Mouse (Mus musculus): Measurements from ENCODE around the gene Bricd5. TPM values are rescaled to one million over a fixed set of nuclear protein-coding genes. Genes with fewer than 3 reads are reported as not detected.

The Bricd5 gene
- polyA plus RNA-seq, 1 experiment from 2014 or later: not detected

DNA sequence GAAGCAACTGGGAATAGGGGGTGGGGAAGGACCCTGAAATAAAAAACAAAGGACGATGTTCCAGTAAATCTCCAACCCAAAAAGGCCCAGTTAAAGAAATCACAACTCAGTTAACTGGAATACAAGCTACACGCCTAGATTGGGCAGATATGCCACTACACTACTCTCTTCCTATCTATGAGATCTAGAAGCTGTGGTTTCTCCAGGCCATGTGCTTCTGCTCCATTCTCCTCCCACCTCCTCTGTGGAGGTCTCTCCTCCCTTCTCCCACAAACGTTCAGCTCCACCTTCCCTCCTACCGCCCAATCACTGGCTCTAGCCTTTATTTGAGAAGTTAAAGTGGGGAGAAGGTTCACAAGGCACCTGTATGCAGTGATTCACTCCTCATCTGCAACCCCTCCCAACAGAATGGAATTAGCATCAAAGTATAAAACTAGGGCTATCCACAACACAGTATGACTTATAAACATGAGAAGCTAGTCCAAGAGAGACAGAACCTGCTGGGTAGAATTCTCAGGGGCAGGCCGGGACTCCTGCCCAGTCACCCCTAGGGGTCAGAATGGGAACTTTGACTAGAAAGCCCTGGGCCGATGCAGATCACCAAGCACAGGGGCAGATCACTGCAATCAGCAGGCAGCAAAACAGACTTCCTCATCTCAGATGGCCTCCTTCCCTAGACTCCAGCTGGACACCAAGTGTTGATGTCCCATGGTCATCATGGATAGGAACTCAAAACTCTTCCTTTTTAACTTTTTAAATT lies 10.1 kb upstream of the Bricd5 start:
- Histone ChIP-seq H3K9me3 (replicated peaks) (no peaks in the 10 kb centered on the region), H3K27me3 (replicated peaks) (no peaks in the 10 kb centered on the region), H3K9ac (no peak overlapping the region), H3K4me1 (replicated peaks) (peaks cover 14% of the 10 kb centered on the region), H3K4me3 (no peak overlapping the region), H3K27ac (ENCODE audit: poor library complexity, severe bottlenecking) (peak overlapping the region; percentile 78; the same call in 1 of the 2 replicates), H3K36me3 (no peaks in the 10 kb centered on the region; the same call in 1 of the 2 replicates), H3K4me2 (no peak overlapping the region)
- ATAC-seq (ENCODE audit: insufficient number of reproducible peaks, low FRiP score): 0 out of 2 replicates have a peak, but pooled peaks have one; percentile 42
- 44% methylated on average over 6 of the region's 6 CpGs for WGBS

DNA sequence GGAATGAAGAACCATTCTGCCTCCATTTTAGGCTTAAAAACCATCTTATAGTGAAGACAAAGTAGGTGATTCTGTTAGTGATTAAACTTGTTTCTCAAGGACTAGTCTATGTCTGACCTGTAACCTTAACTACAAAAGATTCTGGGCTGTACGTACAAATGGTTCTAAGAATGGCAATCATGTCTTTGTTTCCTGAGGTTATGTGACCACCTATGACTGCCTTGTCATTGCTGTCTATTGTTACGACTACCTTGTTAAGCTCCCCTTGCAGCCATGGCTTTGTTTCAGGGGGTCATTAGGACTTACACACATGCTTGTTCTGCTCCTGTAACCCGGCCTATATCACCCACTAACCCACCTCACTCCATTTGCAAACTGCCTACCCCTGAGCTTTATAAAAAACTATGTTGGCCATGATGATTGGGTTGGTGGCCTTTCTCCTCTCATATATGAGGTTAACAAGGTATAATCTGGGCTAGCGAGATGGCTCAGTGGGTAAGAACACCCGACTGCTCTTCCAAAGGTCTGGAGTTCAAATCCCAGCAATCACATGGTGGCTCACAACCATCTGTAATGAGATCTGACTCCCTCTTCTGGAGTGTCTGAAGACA lies 4.9 kb upstream of the Bricd5 start:
- H3K9me3 ChIP-seq (replicated peaks): no peaks in the 10 kb centered on the region
- H3K27me3 ChIP-seq (replicated peaks): no peaks in the 10 kb centered on the region
- ATAC-seq (ENCODE audit: insufficient number of reproducible peaks, low FRiP score): no peak
- peaks cover 13% of the 10 kb centered on the region for H3K36me3 ChIP-seq
- no peak overlapping the region for H3K4me3 ChIP-seq
- H3K4me2 ChIP-seq: no peak overlapping the region
- peaks cover 25% of the 10 kb centered on the region for H3K4me1 ChIP-seq (replicated peaks)
- H3K9ac ChIP-seq: no peak overlapping the region
- 89% methylated on average over 5 of the region's 5 CpGs for WGBS
- no peak overlapping the region for H3K27ac ChIP-seq (ENCODE audit: poor library complexity, severe bottlenecking)

DNA sequence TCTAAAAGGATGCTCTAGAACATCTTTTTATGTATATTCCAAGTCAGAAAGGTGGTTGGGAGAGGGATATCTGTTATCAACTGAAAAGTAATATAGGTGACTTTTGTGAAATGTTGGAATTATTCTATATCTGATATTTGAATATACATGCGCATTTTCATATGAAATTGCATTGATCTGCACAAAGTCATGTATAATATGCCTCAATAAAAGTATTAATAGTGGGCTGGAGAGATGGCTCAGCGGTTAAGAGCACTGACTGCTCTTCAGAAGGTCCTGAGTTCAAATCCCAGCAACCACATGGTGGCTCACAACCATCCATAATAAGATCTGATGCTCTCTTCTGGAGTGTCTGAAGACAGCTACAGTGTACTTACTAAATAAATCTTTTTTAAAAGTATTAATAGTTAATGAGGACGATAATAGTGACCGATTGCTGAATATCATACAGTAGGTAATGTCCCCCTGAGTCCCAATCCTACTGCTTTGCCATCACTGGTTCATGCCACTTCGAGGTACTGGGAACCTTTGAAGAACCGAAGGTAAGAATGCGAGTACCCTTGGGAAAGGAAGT lies 4.3 kb upstream of the Bricd5 start:
- H3K9ac ChIP-seq: peak overlapping the region; percentile 91
- H3K36me3 ChIP-seq: peaks cover 20% of the 10 kb centered on the region
- no peak for ATAC-seq (ENCODE audit: insufficient number of reproducible peaks, low FRiP score)
- peaks cover 30% of the 10 kb centered on the region for H3K4me1 ChIP-seq (replicated peaks)
- no peaks in the 10 kb centered on the region for H3K9me3 ChIP-seq (replicated peaks)
- peak overlapping the region; percentile 97 for H3K4me2 ChIP-seq
- 17% methylated on average over 7 of the region's 7 CpGs for WGBS
- H3K4me3 ChIP-seq: peak overlapping the region; percentile 76
- peak overlapping the region; percentile 86 for H3K27ac ChIP-seq (ENCODE audit: poor library complexity, severe bottlenecking)
- no peaks in the 10 kb centered on the region for H3K27me3 ChIP-seq (replicated peaks)

DNA sequence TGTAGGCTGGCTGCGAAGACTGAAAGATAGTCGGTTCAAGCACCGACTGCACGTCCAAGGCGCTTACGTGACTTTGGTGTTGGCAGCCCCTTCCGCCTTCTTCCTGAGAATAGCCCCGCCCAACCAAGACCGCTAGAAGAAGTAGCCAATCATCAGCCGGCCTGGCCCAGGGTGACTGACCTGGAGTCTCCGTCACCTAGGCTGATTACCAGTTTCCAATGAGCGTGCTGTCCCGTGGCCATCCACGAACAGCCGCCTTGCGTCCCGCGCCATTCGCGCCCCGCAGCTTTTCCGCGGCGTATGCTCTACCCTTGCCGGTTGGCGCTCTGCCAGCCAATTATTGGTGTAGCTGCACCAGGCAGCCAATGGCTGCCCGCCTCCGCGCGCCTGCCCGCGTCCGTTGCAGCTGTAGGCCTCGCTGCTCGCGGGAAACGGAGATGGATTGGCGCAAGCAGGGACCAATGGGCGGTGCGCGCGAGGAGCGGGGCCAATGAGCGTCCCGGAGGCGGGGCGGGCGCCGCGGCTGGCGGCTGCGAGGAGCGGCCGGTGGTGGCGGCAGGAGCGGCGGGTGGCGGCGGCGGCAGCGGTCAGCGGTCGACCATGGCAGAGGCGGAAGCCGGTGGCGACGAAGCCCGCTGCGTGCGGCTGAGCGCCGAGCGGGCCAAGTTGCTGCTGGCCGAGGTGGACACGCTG lies 3.6 kb upstream of the Bricd5 start, which contains the start of the genes E4f1 and Pgp:
E4f1 (minus strand) TSS at position 404 of the 693 bp plus-strand sequence.
Pgp (plus strand) TSS at position 483 of the 693 bp plus-strand sequence.
- Histone ChIP-seq H3K27ac (ENCODE audit: poor library complexity, severe bottlenecking) (peak within 1 kb of the TSS; percentile 86), H3K36me3 (peaks cover 27% of the 10 kb centered on the region), H3K9ac (peak within 1 kb of the TSS; percentile 91), H3K9me3 (replicated peaks) (no peaks in the 10 kb centered on the region), H3K27me3 (replicated peaks) (no peaks in the 10 kb centered on the region), H3K4me3 (peak within 1 kb of the TSS; percentile 76), H3K4me1 (replicated peaks) (peaks cover 31% of the 10 kb centered on the region), H3K4me2 (peak within 1 kb of the TSS; percentile 97)
- WGBS: under 1% methylated on average over 73 of the region's 75 CpGs
- peak; percentile 98 for ATAC-seq (ENCODE audit: insufficient number of reproducible peaks, low FRiP score)

DNA sequence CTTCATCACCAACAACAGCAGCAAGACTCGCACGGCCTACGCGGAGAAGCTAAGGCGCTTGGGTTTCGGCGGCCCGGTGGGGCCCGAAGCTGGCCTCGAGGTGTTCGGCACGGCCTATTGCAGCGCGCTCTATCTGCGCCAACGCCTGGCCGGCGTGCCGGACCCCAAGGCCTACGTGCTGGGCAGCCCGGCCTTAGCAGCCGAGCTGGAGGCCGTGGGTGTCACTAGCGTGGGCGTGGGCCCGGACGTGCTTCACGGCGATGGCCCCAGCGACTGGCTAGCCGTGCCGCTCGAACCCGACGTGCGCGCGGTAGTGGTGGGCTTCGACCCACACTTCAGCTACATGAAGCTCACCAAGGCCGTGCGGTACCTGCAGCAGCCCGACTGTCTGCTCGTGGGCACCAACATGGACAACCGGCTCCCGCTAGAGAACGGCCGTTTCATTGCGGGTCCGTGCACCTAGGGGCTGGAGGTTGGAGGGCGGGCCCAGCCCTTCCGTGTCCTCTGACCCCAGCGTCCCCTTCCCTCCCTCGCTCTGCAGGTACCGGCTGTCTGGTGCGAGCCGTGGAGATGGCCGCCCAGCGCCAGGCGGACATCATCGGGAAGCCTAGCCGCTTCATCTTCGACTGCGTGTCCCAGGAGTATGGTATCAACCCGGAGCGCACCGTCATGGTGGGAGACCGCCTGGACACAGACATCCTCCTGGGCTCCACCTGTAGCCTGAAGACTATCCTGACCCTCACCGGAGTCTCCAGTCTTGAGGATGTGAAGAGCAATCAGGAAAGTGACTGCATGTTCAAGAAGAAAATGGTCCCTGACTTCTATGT lies 2.8 kb upstream of the Bricd5 start:
- peaks cover 31% of the 10 kb centered on the region for H3K4me1 ChIP-seq (replicated peaks)
- H3K27me3 ChIP-seq (replicated peaks): no peaks in the 10 kb centered on the region
- peak overlapping the region; percentile 97 for H3K4me2 ChIP-seq
- peak overlapping the region; percentile 86 for H3K27ac ChIP-seq (ENCODE audit: poor library complexity, severe bottlenecking)
- ATAC-seq (ENCODE audit: insufficient number of reproducible peaks, low FRiP score): peak; percentile 34
- H3K4me3 ChIP-seq: peak overlapping the region; percentile 76
- H3K9me3 ChIP-seq (replicated peaks): no peaks in the 10 kb centered on the region
- under 1% methylated on average over 68 of the region's 68 CpGs for WGBS
- peak overlapping the region; percentile 91 for H3K9ac ChIP-seq
- H3K36me3 ChIP-seq: peaks cover 35% of the 10 kb centered on the region

DNA sequence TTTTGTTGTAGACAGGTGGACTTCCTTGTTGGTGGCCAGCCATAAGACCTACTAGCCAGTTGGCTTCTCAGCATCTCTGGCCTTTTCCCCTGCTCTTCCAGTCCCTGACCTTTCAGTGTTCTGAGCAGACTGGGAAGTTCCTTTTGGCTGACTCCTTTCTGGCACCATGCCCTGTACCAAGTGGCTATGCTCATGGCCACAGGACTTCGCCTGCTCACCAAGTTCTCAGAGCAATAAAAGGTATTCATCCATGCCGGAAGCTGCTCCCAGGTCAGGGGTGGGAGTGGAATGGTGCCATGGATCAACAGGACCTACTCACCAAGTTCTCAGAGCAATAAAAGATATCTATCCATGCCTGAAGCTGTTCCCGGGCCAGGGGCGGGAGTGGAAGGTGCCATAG lies 1.2 kb upstream of the Bricd5 start:
- WGBS: 66% methylated on average over 4 of the region's 4 CpGs
- Histone ChIP-seq H3K4me1 (replicated peaks) (peaks cover 32% of the 10 kb centered on the region), H3K9me3 (replicated peaks) (no peaks in the 10 kb centered on the region), H3K36me3 (peaks cover 51% of the 10 kb centered on the region), H3K4me2 (peak overlapping the region; percentile 97), H3K4me3 (peak overlapping the region; percentile 76; the same call in 1 of the 2 replicates), H3K9ac (no peak overlapping the region), H3K27me3 (replicated peaks) (no peaks in the 10 kb centered on the region), H3K27ac (ENCODE audit: poor library complexity, severe bottlenecking) (no peak overlapping the region)
- no peak for ATAC-seq (ENCODE audit: insufficient number of reproducible peaks, low FRiP score)

DNA sequence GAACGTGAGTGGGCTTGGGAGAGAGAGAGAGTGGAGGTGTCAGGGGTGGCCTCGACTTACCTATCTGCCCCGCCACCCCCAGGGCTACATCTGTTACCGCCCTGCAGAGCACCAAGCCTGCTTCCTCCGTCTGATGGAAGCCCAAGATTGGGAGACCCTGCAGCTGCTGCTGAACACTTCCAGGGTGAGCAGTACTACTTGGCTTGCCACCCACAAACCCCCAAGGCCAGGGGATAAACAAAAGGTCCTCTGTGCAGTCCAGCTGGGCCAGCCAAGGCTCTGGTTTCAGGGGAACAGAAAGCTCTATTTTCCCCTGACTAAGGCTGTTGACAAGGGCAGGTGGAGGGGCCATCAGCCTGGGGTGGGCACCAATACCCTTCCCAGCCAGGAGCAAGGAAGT lies 873 bp downstream of the Bricd5 start:
- H3K4me1 ChIP-seq (replicated peaks): peaks cover 40% of the 10 kb centered on the region
- H3K9ac ChIP-seq: no peak overlapping the region
- no peak for ATAC-seq (ENCODE audit: insufficient number of reproducible peaks, low FRiP score)
- no peaks in the 10 kb centered on the region for H3K27me3 ChIP-seq (replicated peaks)
- 60% methylated on average over 5 of the region's 5 CpGs for WGBS
- no peak overlapping the region for H3K27ac ChIP-seq (ENCODE audit: poor library complexity, severe bottlenecking)
- H3K4me2 ChIP-seq: no peak overlapping the region
- H3K36me3 ChIP-seq: peaks cover 53% of the 10 kb centered on the region
- H3K4me3 ChIP-seq: no peak overlapping the region
- H3K9me3 ChIP-seq (replicated peaks): no peaks in the 10 kb centered on the region

DNA sequence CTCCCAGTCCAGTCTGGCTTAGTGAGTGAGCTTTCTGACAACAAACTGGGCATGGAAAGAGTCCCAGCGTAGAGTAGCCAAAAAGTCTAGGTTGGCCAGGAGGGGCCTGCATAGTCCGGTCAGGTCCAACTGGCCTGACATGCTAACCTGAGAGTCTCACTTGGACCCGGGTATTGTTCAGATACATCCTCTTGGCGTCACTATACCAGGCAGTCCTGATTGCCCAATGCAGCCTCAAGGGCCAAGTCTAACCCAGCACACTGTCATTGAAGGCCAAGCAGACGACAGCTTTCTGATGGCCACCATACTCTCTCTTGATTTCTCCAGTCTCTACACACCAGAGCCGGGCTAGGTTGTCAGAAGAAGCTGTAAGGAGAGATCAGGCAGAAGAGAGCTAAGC lies 1.9 kb downstream of the Bricd5 start:
- H3K27me3 ChIP-seq (replicated peaks): no peaks in the 10 kb centered on the region
- H3K4me3 ChIP-seq: no peak overlapping the region
- no peak overlapping the region for H3K27ac ChIP-seq (ENCODE audit: poor library complexity, severe bottlenecking)
- peaks cover 53% of the 10 kb centered on the region for H3K36me3 ChIP-seq
- no peak for ATAC-seq (ENCODE audit: insufficient number of reproducible peaks, low FRiP score)
- no peak overlapping the region for H3K9ac ChIP-seq
- H3K4me2 ChIP-seq: no peak overlapping the region
- no peaks in the 10 kb centered on the region for H3K9me3 ChIP-seq (replicated peaks)
- 89% methylated on average over 6 of the region's 6 CpGs for WGBS
- peaks cover 45% of the 10 kb centered on the region for H3K4me1 ChIP-seq (replicated peaks)

DNA sequence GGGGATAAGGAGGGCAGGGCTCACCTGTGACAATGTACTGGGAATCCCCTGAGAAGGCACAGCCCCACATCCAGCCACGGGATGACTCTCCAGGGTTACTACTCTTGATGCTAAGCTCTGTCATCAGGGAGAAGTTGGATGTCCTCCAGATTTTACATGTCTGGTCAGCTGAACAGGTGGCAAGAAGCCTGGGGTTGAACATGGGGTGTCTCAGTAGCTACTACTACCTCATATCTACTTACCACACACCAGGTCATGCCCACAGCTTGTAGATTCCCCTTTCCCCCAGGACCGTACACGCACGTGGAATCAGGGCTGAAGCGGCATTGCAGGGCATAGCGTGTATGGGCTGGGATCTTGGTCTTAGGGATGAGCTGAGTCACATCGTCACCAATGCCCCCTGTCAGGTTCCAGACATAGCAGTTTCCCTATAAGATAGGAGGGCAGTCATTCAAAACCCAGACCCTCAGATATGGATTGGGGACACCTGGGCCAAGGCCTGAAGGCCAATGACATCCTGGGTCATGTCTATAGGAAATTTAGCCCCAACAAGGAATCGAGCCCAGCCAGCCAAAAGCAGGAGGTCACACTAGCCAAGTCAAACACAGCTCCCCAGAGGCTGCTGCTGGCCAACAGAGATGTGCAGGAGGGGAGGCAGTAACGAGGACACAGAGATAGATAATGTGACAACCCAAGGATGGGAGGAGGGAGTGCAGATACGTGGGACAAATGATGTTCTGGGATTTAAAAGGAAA lies 2.5 kb downstream of the Bricd5 start:
- Histone ChIP-seq H3K27me3 (replicated peaks) (no peaks in the 10 kb centered on the region), H3K9me3 (replicated peaks) (no peaks in the 10 kb centered on the region), H3K4me2 (no peak overlapping the region), H3K4me1 (replicated peaks) (peaks cover 43% of the 10 kb centered on the region), H3K36me3 (peaks cover 53% of the 10 kb centered on the region), H3K27ac (ENCODE audit: poor library complexity, severe bottlenecking) (no peak overlapping the region), H3K4me3 (no peak overlapping the region), H3K9ac (no peak overlapping the region)
- ATAC-seq (ENCODE audit: insufficient number of reproducible peaks, low FRiP score): no peak
- WGBS: 88% methylated on average over 10 of the region's 10 CpGs
